Mouse (Mus musculus) large intestine, adult 2 months (tissue): ENCODE results near the gene Alg1. TPM values are rescaled to one million over a fixed set of nuclear protein-coding genes. Genes with fewer than 3 reads are reported as not detected.

Source experiments
- polyA plus RNA-seq: library from polyadenylated mRNA; depleted of rRNA; stranded (reverse); fragments of >200 nt; gene quantifications from 2 replicates; pipeline ENCODE4 v1.2.3, GENCODE M21; 2012; rRNA removed

Gene Alg1
- polyA plus RNA-seq, 1 experiment, result 32.6 TPM

Other genes with a start within 250 kb of the Alg1 start
- gene Sept12, start 235.8 kb upstream of the Alg1 start, polyA plus RNA-seq, result 0.11 and 0.44 TPM in 2 replicates
- 436 and 466 TPM in 2 replicates for gene Smim22, start 226.3 kb upstream of the Alg1 start, polyA plus RNA-seq
- gene Rogdi, start 220.1 kb upstream of the Alg1 start, polyA plus RNA-seq, result 46.1 and 51.6 TPM in 2 replicates
- gene Glyr1, start 183.8 kb upstream of the Alg1 start, polyA plus RNA-seq, result 52.5 and 65.5 TPM in 2 replicates
- gene Ubn1, start 183.6 kb upstream of the Alg1 start, polyA plus RNA-seq, result 22.4 and 31.1 TPM in 2 replicates
- 0.81 and 0.86 TPM in 2 replicates for gene Ppl, start 101.2 kb upstream of the Alg1 start, polyA plus RNA-seq
- 0.01 TPM in 1 of 2 replicates, not detected in the other for gene Sec14l5, start 86.5 kb upstream of the Alg1 start, polyA plus RNA-seq
- gene Nagpa, start 29.6 kb upstream of the Alg1 start, polyA plus RNA-seq, result 31.4 and 36.4 TPM in 2 replicates
- 4.1 and 5.0 TPM in 2 replicates for gene AU021092, start 11.3 kb upstream of the Alg1 start, polyA plus RNA-seq
- gene Eef2kmt, start 22.4 kb downstream of the Alg1 start, polyA plus RNA-seq, result 41.1 and 43.2 TPM in 2 replicates